Mouse (Mus musculus): ENCODE data around the gene DXBay18.
"Not testable (repeated sequence)": the region's sequence is repeated elsewhere in the genome, so short reads cannot be mapped to it uniquely, and the experiment has no call there.

DXBay18 gene

DNA sequence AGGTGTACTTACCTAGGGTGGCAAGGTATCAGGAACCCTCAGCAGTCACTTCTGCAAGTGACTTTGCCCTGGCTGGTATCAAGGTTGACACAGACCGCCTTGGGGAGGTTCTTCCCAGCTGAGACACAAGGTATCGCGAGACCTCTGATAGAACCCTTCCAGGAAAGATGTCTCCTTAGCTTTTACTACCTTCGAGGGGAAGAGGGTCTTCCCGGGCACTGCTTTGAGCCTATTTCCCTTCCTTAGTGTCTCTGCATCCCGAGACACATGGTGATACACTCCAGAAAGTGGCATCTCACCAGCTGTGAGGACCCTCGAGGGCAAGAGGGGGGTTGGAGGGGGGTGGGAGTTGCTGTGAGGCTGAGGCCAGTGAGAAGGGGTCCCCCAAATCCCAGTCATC is at the start of gene DXBay18:
TSS of gene DXBay18 (minus strand) at position 101 of the 400 bp plus-strand sequence.
- DNase-seq (ENCODE audit: low read depth, low spot score), result not testable (repeated sequence)

DNA sequence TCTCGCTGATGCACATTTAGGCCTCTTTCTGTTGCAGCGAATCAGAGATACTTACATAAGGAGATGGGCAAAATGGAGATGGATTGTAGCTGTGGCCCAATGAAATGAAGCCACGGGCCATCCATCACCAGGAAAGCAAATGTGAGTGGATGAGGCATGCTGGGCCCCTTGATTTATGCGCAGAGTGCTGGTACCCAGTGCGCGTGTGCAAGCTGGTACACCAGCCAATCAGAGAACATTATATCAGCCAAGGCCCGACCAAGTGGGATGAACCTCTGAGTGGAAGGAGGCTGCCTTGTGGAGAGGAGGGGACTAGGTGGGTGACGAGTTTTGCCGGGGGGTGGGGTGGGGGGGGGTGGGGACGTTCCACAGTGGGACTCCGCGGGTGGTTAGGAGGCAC is 42.7 kb upstream of the DXBay18 start, which contains the start of gene Xlr3b:
TSS of gene Xlr3b (plus strand) at position 274 of the 400 bp plus-strand sequence.
- peak; percentile 8 for DNase-seq (ENCODE audit: low read depth, low spot score)

DNA sequence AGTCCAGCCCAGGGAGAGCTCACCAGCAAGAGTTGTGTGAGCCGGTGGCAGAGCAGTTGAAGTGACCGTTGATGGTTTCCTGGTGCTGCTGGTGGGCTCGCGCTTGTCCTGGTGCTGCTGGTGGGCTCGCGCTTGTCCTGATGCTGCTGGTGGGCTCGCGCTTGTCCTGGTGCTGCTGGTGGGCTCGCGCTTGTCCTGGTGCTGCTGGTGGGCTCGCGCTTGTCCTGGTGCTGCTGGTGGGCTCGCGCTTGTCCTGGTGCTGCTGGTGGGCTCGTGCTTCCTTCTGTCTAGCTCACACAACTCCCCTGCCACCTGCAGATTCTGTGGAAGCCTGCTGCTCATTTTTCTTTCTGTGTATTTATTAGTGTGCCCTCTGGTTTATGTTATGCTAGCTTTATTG is 27.6 kb upstream of the DXBay18 start, which contains the start of gene Spin2d:
TSS of gene Spin2d (minus strand) at position 101 of the 400 bp plus-strand sequence.
- not testable (repeated sequence) for DNase-seq (ENCODE audit: low read depth, low spot score)

DNA sequence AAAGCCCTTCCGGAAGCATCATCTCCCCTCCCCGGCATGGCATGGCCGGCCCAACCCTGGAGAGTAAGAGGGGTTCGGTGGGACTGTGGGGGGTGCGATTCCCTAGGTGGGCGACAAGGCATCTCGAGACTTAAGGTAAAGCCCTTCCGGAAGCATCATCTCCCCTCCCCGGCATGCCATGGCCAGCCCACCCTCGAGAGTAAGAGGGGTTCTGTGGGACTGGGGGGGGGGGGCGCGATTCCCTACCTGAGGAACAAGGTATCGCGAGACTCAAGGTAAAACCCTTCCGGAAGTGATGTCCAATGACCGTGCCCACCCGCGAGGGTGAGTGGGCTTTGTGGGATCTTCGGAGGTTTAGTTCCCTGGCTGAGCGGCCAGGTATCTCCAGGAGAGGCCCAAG is 754 bp downstream of the DXBay18 start, which contains the start of gene Xlr5b:
TSS of gene Xlr5b (plus strand) at position 301 of the 400 bp plus-strand sequence.
- DNase-seq (ENCODE audit: low read depth, low spot score), result not testable (repeated sequence)

DNA sequence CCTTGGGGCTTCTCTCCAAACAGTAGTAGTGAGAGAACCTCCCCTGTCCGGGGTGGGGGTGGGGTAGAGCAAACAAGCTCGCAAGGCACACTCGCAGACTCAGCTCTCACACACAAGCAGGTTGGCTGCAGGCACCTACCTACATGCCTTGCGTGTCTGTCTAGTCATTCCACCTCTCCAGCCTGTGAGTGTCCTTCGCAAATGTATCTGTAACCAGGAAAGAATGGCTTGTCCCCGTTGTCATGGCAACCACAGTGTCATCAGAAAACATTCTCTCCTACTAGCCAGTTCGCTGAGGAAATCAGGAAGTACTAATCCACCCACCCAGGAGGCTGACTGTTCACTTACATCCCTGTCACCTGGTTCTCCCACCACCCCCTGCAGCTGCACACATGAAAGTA is 6.0 kb downstream of the DXBay18 start:
- DNase-seq (ENCODE audit: low read depth, low spot score), result not testable (repeated sequence)

DNA sequence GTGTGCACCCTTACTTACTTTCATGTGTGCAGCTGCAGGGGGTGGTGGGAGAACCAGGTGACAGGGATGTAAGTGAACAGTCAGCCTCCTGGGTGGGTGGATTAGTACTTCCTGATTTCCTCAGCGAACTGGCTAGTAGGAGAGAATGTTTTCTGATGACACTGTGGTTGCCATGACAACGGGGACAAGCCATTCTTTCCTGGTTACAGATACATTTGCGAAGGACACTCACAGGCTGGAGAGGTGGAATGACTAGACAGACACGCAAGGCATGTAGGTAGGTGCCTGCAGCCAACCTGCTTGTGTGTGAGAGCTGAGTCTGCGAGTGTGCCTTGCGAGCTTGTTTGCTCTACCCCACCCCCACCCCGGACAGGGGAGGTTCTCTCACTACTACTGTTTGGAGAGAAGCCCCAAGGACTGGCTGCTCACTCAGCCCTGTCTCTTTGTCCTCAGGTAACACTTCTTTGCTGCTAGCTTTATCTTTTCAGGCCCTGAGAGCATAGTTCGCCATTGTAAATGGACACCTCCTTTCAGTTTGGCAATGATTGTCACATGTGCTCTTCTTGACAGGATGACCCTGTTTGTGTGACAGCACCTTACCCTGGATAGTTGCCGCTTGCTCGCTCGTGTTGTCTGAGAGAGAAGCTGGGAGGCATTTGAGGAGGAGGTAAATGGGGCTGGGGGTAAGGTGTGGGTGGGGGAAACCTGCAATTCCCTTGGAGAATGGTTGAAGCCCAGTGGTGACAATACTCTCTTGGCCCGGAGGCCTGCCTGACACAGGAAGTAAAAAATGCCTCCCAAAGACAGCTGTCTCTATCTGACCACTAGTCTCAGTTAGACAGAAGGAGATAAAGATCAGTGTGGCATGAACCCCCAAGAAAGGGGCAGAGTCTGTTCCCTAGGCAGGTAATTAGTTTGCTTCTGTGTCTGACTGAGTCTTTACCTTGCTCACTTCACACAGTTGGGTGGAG is 26.1 kb downstream of the DXBay18 start:
- DNase-seq (ENCODE audit: low read depth, low spot score), result not testable (repeated sequence)

DNA sequence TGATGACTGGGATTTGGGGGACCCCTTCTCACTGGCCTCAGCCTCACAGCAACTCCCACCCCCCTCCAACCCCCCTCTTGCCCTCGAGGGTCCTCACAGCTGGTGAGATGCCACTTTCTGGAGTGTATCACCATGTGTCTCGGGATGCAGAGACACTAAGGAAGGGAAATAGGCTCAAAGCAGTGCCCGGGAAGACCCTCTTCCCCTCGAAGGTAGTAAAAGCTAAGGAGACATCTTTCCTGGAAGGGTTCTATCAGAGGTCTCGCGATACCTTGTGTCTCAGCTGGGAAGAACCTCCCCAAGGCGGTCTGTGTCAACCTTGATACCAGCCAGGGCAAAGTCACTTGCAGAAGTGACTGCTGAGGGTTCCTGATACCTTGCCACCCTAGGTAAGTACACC is 32.5 kb downstream of the DXBay18 start, which contains the start of gene Gm14685:
TSS of gene Gm14685 (plus strand) at position 301 of the 400 bp plus-strand sequence.
- DNase-seq (ENCODE audit: low read depth, low spot score), result not testable (repeated sequence)

DNA sequence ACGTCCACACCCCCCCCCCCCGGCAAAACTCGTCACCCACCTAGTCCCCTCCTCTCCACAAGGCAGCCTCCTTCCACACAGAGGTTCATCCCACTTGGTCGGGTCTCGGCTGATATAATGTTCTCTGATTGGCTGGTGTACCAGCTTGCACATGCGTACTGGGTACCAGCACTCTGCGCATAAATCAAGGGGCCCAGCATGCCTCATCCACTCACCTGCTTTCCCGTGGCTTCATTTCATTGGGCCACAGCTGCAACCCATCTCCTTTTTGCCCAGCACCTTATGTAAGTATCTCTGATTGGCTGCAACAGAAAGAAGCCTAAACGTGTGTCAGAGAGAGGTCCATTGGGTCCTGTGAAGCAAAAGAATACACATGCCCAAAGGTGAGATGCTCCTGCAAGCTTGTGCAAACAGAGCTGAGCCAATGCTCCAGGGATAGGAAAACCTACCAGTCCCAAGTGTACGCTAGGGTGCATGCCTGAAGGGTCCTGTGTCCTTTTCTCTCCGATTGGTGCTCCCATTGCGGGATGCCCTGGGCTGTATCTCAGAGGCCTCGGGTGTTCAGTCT is 52.2 kb downstream of the DXBay18 start, which contains the start of gene Xlr3a:
TSS of gene Xlr3a (minus strand) at position 155 of the 568 bp plus-strand sequence.
- not testable (repeated sequence) for DNase-seq (ENCODE audit: low read depth, low spot score)

Measured in mesoderm, embryonic 11.5 days (tissue).